Mouse (Mus musculus): Measurements from ENCODE around the gene Gopc.

DNA sequence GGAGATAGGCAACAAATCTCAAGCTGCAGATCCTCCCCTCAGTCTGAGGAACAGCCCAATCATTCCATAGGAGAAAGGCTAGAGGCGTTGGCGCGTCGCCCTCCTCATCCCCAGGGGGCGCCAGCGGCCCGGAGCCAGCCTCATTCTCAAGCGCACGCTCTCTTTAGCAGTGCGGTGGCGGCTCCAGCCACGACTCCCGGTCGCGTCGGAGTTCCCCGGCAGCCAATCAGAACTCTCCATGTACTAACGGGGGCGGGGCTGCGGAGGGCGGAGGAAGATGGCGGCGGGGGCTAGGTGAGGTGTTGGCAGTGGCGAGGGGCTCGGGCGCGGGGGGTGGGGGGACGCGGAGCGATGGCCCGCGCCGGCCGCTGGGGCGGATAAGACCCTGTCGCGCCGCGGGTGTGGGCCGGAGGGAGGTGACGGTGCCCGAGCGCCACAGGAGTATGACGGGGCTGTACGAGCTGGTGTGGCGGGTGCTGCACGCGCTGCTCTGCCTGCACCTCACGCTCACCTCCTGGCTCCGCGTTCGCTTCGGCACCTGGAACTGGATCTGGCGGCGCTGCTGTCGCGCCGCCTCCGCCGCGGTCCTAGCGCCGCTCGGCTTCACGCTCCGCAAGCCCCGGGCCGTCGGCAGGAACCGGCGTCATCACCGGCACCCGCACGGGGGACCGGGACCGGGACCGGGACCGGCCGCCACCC lies 35.5 kb upstream of the Gopc start, which contains the start of gene Nus1:
- TF ChIP-seq EP300 (IDR thresholded peaks at IDR 0.05; ENCODE audit: low read depth) (no peak), CTCF (IDR thresholded peaks at IDR 0.05; ENCODE audit: low read depth) (peak; percentile 98)

Measured in liver, embryonic 14.5 days (tissue).